Mouse (Mus musculus) thymus, postnatal 10 days (tissue): ENCODE measurements around the gene Zkscan14.
"Not testable (repeated sequence)": the region's sequence is repeated elsewhere in the genome, so short reads cannot be mapped to it uniquely, and the experiment has no call there.

Experiments
- DNase-seq, 2 experiments: peaks; one replicate each; pipeline ENCODE4 v3.0.0; 2021; ENCODE audit warnings: low spot score in 2 of 2

The Zkscan14 gene

GRCm38 (mm10) chr5:145201321-145201991 is at the start of gene Zkscan14:
Gene Zkscan14, minus strand, starts transcription at chr5:145201868.
- DNase-seq, result peak; percentile 51 to 72

GRCm38 (mm10) chr5:145249520-145249919 is 47.9 kb upstream of the Zkscan14 start:
- no peak for DNase-seq

GRCm38 (mm10) chr5:145234636-145235035 is 33.0 kb upstream of the Zkscan14 start:
- peak in 1 of 2 experiments; percentile 33 for DNase-seq

GRCm38 (mm10) chr5:145231893-145232411 is 30.3 kb upstream of the Zkscan14 start:
- DNase-seq, result no peak

- peak; percentile 94 to 96 for DNase-seq
Measured at GRCm38 (mm10) chr5:145231367-145231871, 29.8 kb upstream of the Zkscan14 start, which contains the start of gene Zfp655. Gene Zfp655, plus strand, starts transcription at chr5:145231715.

- no peak for DNase-seq
Measured at GRCm38 (mm10) chr5:145230641-145231040, 29.0 kb upstream of the Zkscan14 start.

- DNase-seq, result not testable (repeated sequence)
Measured at GRCm38 (mm10) chr5:145229283-145229682, 27.6 kb upstream of the Zkscan14 start.

- no peak for DNase-seq
Measured at GRCm38 (mm10) chr5:145226453-145226852, 24.8 kb upstream of the Zkscan14 start.

- no peak for DNase-seq
Measured at GRCm38 (mm10) chr5:145223395-145223794, 21.7 kb upstream of the Zkscan14 start.

- DNase-seq, result no peak
Measured at GRCm38 (mm10) chr5:145222840-145223239, 21.2 kb upstream of the Zkscan14 start.

- DNase-seq, result no peak
Measured at GRCm38 (mm10) chr5:145219981-145220380, 18.3 kb upstream of the Zkscan14 start.

- no peak for DNase-seq
Measured at GRCm38 (mm10) chr5:145218671-145219070, 17.0 kb upstream of the Zkscan14 start.

- no peak for DNase-seq
Measured at GRCm38 (mm10) chr5:145218206-145218605, 16.5 kb upstream of the Zkscan14 start.

GRCm38 (mm10) chr5:145217746-145218145 is 16.1 kb upstream of the Zkscan14 start:
- no peak for DNase-seq

- DNase-seq, result no peak
Measured at GRCm38 (mm10) chr5:145214679-145215078, 13.0 kb upstream of the Zkscan14 start.

- no peak for DNase-seq
Measured at GRCm38 (mm10) chr5:145213505-145213904, 11.8 kb upstream of the Zkscan14 start.

- DNase-seq, result no peak
Measured at GRCm38 (mm10) chr5:145212216-145212615, 10.5 kb upstream of the Zkscan14 start.

GRCm38 (mm10) chr5:145211340-145211739 is 9.7 kb upstream of the Zkscan14 start:
- DNase-seq, result no peak

- DNase-seq, result not testable (repeated sequence)
Measured at GRCm38 (mm10) chr5:145208391-145208790, 6.7 kb upstream of the Zkscan14 start.

- DNase-seq, result no peak
Measured at GRCm38 (mm10) chr5:145207954-145208353, 6.3 kb upstream of the Zkscan14 start.

- no peak for DNase-seq
Measured at GRCm38 (mm10) chr5:145207385-145207784, 5.7 kb upstream of the Zkscan14 start.

GRCm38 (mm10) chr5:145205041-145205440 is 3.4 kb upstream of the Zkscan14 start:
- no peak for DNase-seq
